Mouse (Mus musculus) lung, embryonic 15.5 days (tissue): Measurements from ENCODE around the gene Tcl1b5. TPM values are rescaled to one million over a fixed set of nuclear protein-coding genes. Genes with fewer than 3 reads are reported as not detected.
"Not testable (repeated sequence)": the region's sequence is repeated elsewhere in the genome, so short reads cannot be mapped to it uniquely, and the experiment has no call there.

Source experiments
- ATAC-seq: fragments of 200-750 bp; cut with Nextera tagmentation; 2 replicates; pipeline ENCODE4 v1.8.0; 2017; ENCODE audit warnings: moderate number of reproducible peaks, borderline replicate concordance; ENCODE audit not compliant: low FRiP score, low TSS enrichment; ENCODE audit errors: extremely low read depth
- H3K27ac ChIP-seq: fragments of 300-500 bp; sonication (generic); 2 replicates; pipeline ENCODE4 v1.5.1; 2015; ENCODE audit warnings: moderate library complexity, mild to moderate bottlenecking, inconsistent platforms
- H3K27me3 ChIP-seq: fragments of 300-500 bp; sonication (generic); 2 replicates; pipeline ENCODE4 v1.6.1; 2015; ENCODE audit warnings: inconsistent platforms
- H3K36me3 ChIP-seq: fragments of 300-500 bp; sonication (generic); 2 replicates; pipeline ENCODE4 v1.6.1; 2015; ENCODE audit warnings: inconsistent platforms
- H3K4me1 ChIP-seq: fragments of 300-500 bp; sonication (generic); 2 replicates; pipeline ENCODE4 v1.6.1; 2015; ENCODE audit warnings: inconsistent platforms
- H3K4me2 ChIP-seq: fragments of 300-500 bp; sonication (generic); 2 replicates; pipeline ENCODE4 v1.6.1; 2015; ENCODE audit warnings: inconsistent platforms, mild to moderate bottlenecking, moderate library complexity
- H3K4me3 ChIP-seq: fragments of 300-500 bp; sonication (generic); 2 replicates; pipeline ENCODE4 v1.5.1; 2015; ENCODE audit warnings: mild to moderate bottlenecking, inconsistent platforms
- H3K9ac ChIP-seq: fragments of 300-500 bp; sonication (generic); 2 replicates; pipeline ENCODE4 v1.6.1; 2015; ENCODE audit warnings: inconsistent platforms
- H3K9me3 ChIP-seq: fragments of 300-500 bp; sonication (generic); 2 replicates; pipeline ENCODE4 v1.6.1; 2016; ENCODE audit warnings: inconsistent platforms
- WGBS: fragments of 180-500 bp; shearing (Covaris S2); methylation state at CpG from one replicate; pipeline ENCODE4 v1.1.7; 2015; 5-methylcytosine and 5-hydroxymethylcytosine counted together
- polyA plus RNA-seq: library from polyadenylated mRNA; unstranded; fragments of >200 nt; fragmentation: Nextera tagmentation; extraction: Ambion mirVana; gene quantifications from 2 replicates; pipeline ENCODE4 v1.2.1, GENCODE M21; 2015

The Tcl1b5 gene
- not detected in 2 replicates for polyA plus RNA-seq

GRCm38 (mm10) chr12:105176044-105176443 is at the start of gene Tcl1b5:
Gene Tcl1b5, plus strand, starts transcription at chr12:105176344.
- H3K27ac ChIP-seq, H3K4me2 ChIP-seq, H3K36me3 ChIP-seq, ATAC-seq, H3K27me3 ChIP-seq, H3K4me3 ChIP-seq, H3K4me1 ChIP-seq, H3K9me3 ChIP-seq, H3K9ac ChIP-seq: not testable (repeated sequence)
- WGBS = 62% methylated on average over 3 of the region's 3 CpGs

GRCm38 (mm10) chr12:105126516-105126915 is 49.6 kb upstream of the Tcl1b5 start:
- WGBS = 64% methylated on average over 4 of the region's 4 CpGs
- no peak for ATAC-seq
- H3K4me1 ChIP-seq = no peaks in the 10 kb centered on the region

GRCm38 (mm10) chr12:105127607-105128006 is 48.5 kb upstream of the Tcl1b5 start:
- ATAC-seq = no peak
- Histone ChIP-seq H3K9me3 (no peaks in the 10 kb centered on the region), H3K4me1 (no peaks in the 10 kb centered on the region), H3K9ac (no peak overlapping the region), H3K27me3 (no peaks in the 10 kb centered on the region), H3K4me2 (no peak overlapping the region), H3K27ac (no peak overlapping the region), H3K4me3 (no peak overlapping the region), H3K36me3 (no peaks in the 10 kb centered on the region)
- WGBS = 79% methylated on average over 2 of the region's 2 CpGs

More at GRCm38 (mm10) chr12:105126516-105126915, 49.6 kb upstream of the Tcl1b5 start:
- Histone ChIP-seq H3K36me3 (no peaks in the 10 kb centered on the region), H3K27me3 (no peaks in the 10 kb centered on the region), H3K9ac (no peak overlapping the region), H3K9me3 (no peaks in the 10 kb centered on the region), H3K27ac (no peak overlapping the region), H3K4me3 (no peak overlapping the region), H3K4me2 (no peak overlapping the region)

- not testable (repeated sequence) for ATAC-seq, H3K27me3 ChIP-seq
Measured at GRCm38 (mm10) chr12:105129494-105130205, 46.5 kb upstream of the Tcl1b5 start.

GRCm38 (mm10) chr12:105134167-105134566 is 42.0 kb upstream of the Tcl1b5 start:
- not testable (repeated sequence) for H3K27me3 ChIP-seq, H3K9ac ChIP-seq, H3K4me1 ChIP-seq, ATAC-seq, H3K36me3 ChIP-seq, H3K27ac ChIP-seq, H3K9me3 ChIP-seq, H3K4me3 ChIP-seq, H3K4me2 ChIP-seq
- WGBS = 58% methylated on average over 2 of the region's 2 CpGs

More at GRCm38 (mm10) chr12:105129494-105130205, 46.5 kb upstream of the Tcl1b5 start:
- H3K9ac ChIP-seq, H3K27ac ChIP-seq, H3K4me2 ChIP-seq, H3K9me3 ChIP-seq, H3K4me1 ChIP-seq, H3K4me3 ChIP-seq, H3K36me3 ChIP-seq: not testable (repeated sequence)
- WGBS = 47% methylated on average over 3 of the region's 3 CpGs

GRCm38 (mm10) chr12:105134826-105135225 is 41.3 kb upstream of the Tcl1b5 start:
- not testable (repeated sequence) for H3K27me3 ChIP-seq, H3K4me3 ChIP-seq, H3K9ac ChIP-seq, H3K4me1 ChIP-seq, H3K27ac ChIP-seq, ATAC-seq, H3K9me3 ChIP-seq, H3K4me2 ChIP-seq, H3K36me3 ChIP-seq
- 70% methylated on average over 4 of the region's 4 CpGs for WGBS

- not testable (repeated sequence) for H3K9me3 ChIP-seq, H3K4me3 ChIP-seq, H3K4me1 ChIP-seq, H3K4me2 ChIP-seq, H3K27ac ChIP-seq, H3K27me3 ChIP-seq, ATAC-seq, H3K36me3 ChIP-seq, H3K9ac ChIP-seq
- WGBS = 59% methylated on average over 1 of the region's 1 CpGs
Measured at GRCm38 (mm10) chr12:105137729-105138128, 38.4 kb upstream of the Tcl1b5 start.

GRCm38 (mm10) chr12:105143096-105143495 is 33.0 kb upstream of the Tcl1b5 start:
- H3K4me2 ChIP-seq = no peak overlapping the region
- WGBS = 87% methylated on average over 3 of the region's 3 CpGs
- H3K4me3 ChIP-seq = no peak overlapping the region
- H3K36me3 ChIP-seq = no peaks in the 10 kb centered on the region
- no peak for ATAC-seq
- H3K27me3 ChIP-seq = no peaks in the 10 kb centered on the region
- H3K4me1 ChIP-seq = no peaks in the 10 kb centered on the region
- no peak overlapping the region for H3K9ac ChIP-seq
- H3K9me3 ChIP-seq = no peaks in the 10 kb centered on the region
- H3K27ac ChIP-seq = no peak overlapping the region

GRCm38 (mm10) chr12:105144928-105145327 is 31.2 kb upstream of the Tcl1b5 start:
- H3K4me3 ChIP-seq, H3K4me2 ChIP-seq, H3K4me1 ChIP-seq, H3K27ac ChIP-seq, ATAC-seq, H3K9me3 ChIP-seq, H3K27me3 ChIP-seq, H3K36me3 ChIP-seq, H3K9ac ChIP-seq: not testable (repeated sequence)
- 17% methylated on average over 1 of the region's 1 CpGs for WGBS

GRCm38 (mm10) chr12:105145714-105146113 is 30.4 kb upstream of the Tcl1b5 start, which contains the start of gene Tcl1b2:
Gene Tcl1b2, plus strand, starts transcription at chr12:105146014.
- H3K4me3 ChIP-seq = no peak within 1 kb of the TSS
- no peaks in the 10 kb centered on the region for H3K4me1 ChIP-seq
- 61% methylated on average over 3 of the region's 3 CpGs for WGBS
- no peak within 1 kb of the TSS for H3K9ac ChIP-seq
- no peak within 1 kb of the TSS for H3K27ac ChIP-seq
- no peak within 1 kb of the TSS for H3K4me2 ChIP-seq
- no peaks in the 10 kb centered on the region for H3K27me3 ChIP-seq
- no peaks in the 10 kb centered on the region for H3K9me3 ChIP-seq
- no peak for ATAC-seq
- no peaks in the 10 kb centered on the region for H3K36me3 ChIP-seq

GRCm38 (mm10) chr12:105155286-105155685 is 20.9 kb upstream of the Tcl1b5 start:
- H3K36me3 ChIP-seq, H3K9ac ChIP-seq, ATAC-seq, H3K27ac ChIP-seq, H3K4me3 ChIP-seq, H3K4me2 ChIP-seq, H3K4me1 ChIP-seq, H3K9me3 ChIP-seq, H3K27me3 ChIP-seq: not testable (repeated sequence)
- 69% methylated on average over 4 of the region's 4 CpGs for WGBS

GRCm38 (mm10) chr12:105158842-105159241 is 17.3 kb upstream of the Tcl1b5 start:
- 78% methylated on average over 6 of the region's 6 CpGs for WGBS
- Histone ChIP-seq H3K9me3 (no peaks in the 10 kb centered on the region), H3K36me3 (no peaks in the 10 kb centered on the region), H3K4me1 (no peaks in the 10 kb centered on the region), H3K9ac (no peak overlapping the region), H3K27ac (no peak overlapping the region), H3K27me3 (no peaks in the 10 kb centered on the region), H3K4me3 (no peak overlapping the region), H3K4me2 (no peak overlapping the region)
- ATAC-seq = no peak
